Mouse (Mus musculus) myocyte (in vitro differentiated cells): ENCODE measurements around the gene Elob.

Experiments used
- CEBPB ChIP-seq: IDR thresholded peaks from 2 replicates; pipeline ENCODE4 v1.6.1; 2011; ENCODE audit warnings: mild to moderate bottlenecking, moderate library complexity; ENCODE audit not compliant: poor library complexity, insufficient read depth, severe bottlenecking
- E2F4 ChIP-seq: IDR thresholded peaks from one replicate; pipeline ENCODE4 v1.6.1; 2011; ENCODE audit warnings: mild to moderate bottlenecking, control low read depth, moderate library complexity; ENCODE audit not compliant: insufficient read depth
- POLR2A ChIP-seq: IDR thresholded peaks from one replicate; pipeline ENCODE4 v1.6.1; 2011; ENCODE audit warnings: low read depth, mild to moderate bottlenecking, control low read depth, moderate library complexity; ENCODE audit not compliant: insufficient read length
- POLR2AphosphoS2 ChIP-seq: IDR thresholded peaks from one replicate; pipeline ENCODE4 v1.6.1; 2011; ENCODE audit warnings: low read depth, control low read depth; ENCODE audit not compliant: insufficient read length
- TCF12 ChIP-seq: IDR thresholded peaks from one replicate; pipeline ENCODE4 v1.6.1; 2011; ENCODE audit warnings: mild to moderate bottlenecking, control low read depth; ENCODE audit not compliant: poor library complexity, insufficient read depth, severe bottlenecking
- TCF3 ChIP-seq: IDR thresholded peaks from one replicate; pipeline ENCODE4 v1.6.1; 2011; ENCODE audit warnings: low read depth, control low read depth; ENCODE audit not compliant: insufficient read length
- USF1 ChIP-seq: IDR thresholded peaks from one replicate; pipeline ENCODE4 v1.6.1; 2011; ENCODE audit warnings: low read depth, mild to moderate bottlenecking, control low read depth, moderate library complexity

- TF ChIP-seq POLR2A (no peak), POLR2AphosphoS2 (no peak), TCF12 (no peak), CEBPB (no peak), TCF3 (no peak), USF1 (no peak), E2F4 (no peak)
These were observed 21.1 kb upstream of the Elob start for GRCm38 (mm10) chr17:23850028-23850427.
